Mouse (Mus musculus) MEL (cell line): ENCODE data around the gene Epha3. TPM values are rescaled to one million over a fixed set of nuclear protein-coding genes. Genes with fewer than 3 reads are reported as not detected.

ENCODE experiments used
- DNase-seq: peaks from one replicate; pipeline ENCODE4 v3.0.0; 2011; ENCODE audit warnings: low read depth, low spot score
- H3K27ac ChIP-seq: 2 replicates; pipeline ENCODE4 v1.5.1; 2012; ENCODE audit warnings: low read depth, mild to moderate bottlenecking, control low read depth, low read length, moderate library complexity; ENCODE audit not compliant: control insufficient read depth
- H3K27me3 ChIP-seq, 2 experiments: fragments of 150-350 bp in 1 of 2; sonication (generic) in 1 of 2; 2 replicates each; pipeline ENCODE4 v1.6.1; 2012; ENCODE audit warnings: low read length in 2 of 2, mild to moderate bottlenecking in 2 of 2, improper control_type of control experiment in 1 of 2, moderate library complexity in 1 of 2; ENCODE audit not compliant: insufficient read depth in 2 of 2, control insufficient read depth in 1 of 2
- H3K36me3 ChIP-seq, 2 experiments: 2 replicates each; pipeline ENCODE4 v1.6.1; 2012 to 2014; ENCODE audit warnings: low read length in 2 of 2, improper control_type of control experiment in 1 of 2, inconsistent platforms in 1 of 2, mild to moderate bottlenecking in 1 of 2; ENCODE audit not compliant: insufficient read depth in 2 of 2, control insufficient read depth in 1 of 2
- H3K4me1 ChIP-seq, 2 experiments: fragments of 150-350 bp in 1 of 2; sonication (generic) in 1 of 2; 2 replicates each; pipeline ENCODE4 v1.6.1; 2012; ENCODE audit warnings: low read length in 2 of 2, improper control_type of control experiment in 1 of 2, mild to moderate bottlenecking in 1 of 2; ENCODE audit not compliant: insufficient read depth in 2 of 2, control insufficient read depth in 1 of 2
- H3K4me3 ChIP-seq, 2 experiments: fragments of 150-350 bp in 1 of 2; sonication (generic) in 1 of 2; 2 replicates each; pipeline ENCODE4 v1.5.1; 2012; ENCODE audit warnings: low read depth in 2 of 2, low read length in 2 of 2, mild to moderate bottlenecking in 2 of 2, moderate library complexity in 2 of 2, control low read depth in 1 of 2, improper control_type of control experiment in 1 of 2; ENCODE audit not compliant: control insufficient read depth in 1 of 2, insufficient read depth in 1 of 2
- H3K79me2 ChIP-seq: 2 replicates; pipeline ENCODE4 v1.6.1; 2012; ENCODE audit warnings: mild to moderate bottlenecking, low read length, moderate library complexity; ENCODE audit not compliant: control insufficient read depth, poor library complexity, insufficient read depth
- H3K9ac ChIP-seq: 2 replicates; pipeline ENCODE4 v1.6.1; 2012; ENCODE audit warnings: low read depth, mild to moderate bottlenecking, control low read depth, low read length, moderate library complexity; ENCODE audit not compliant: control insufficient read depth, poor library complexity, severe bottlenecking
- H3K9me3 ChIP-seq: fragments of 150-350 bp; sonication (generic); replicated peaks from 2 replicates; pipeline ENCODE4 v1.6.1; 2012; ENCODE audit warnings: mild to moderate bottlenecking, low read length, improper control_type of control experiment, moderate library complexity; ENCODE audit not compliant: insufficient read depth
- BHLHE40 ChIP-seq: IDR thresholded peaks from 2 replicates; pipeline ENCODE4 v1.6.1; 2012; ENCODE audit warnings: low read depth, mild to moderate bottlenecking, inconsistent platforms, low read length, improper control_type of control experiment, borderline replicate concordance
- CHD1 ChIP-seq: IDR thresholded peaks from 2 replicates; pipeline ENCODE4 v1.6.1; 2012; ENCODE audit warnings: low read depth, mild to moderate bottlenecking, inconsistent platforms, low read length, improper control_type of control experiment
- CTCF ChIP-seq, 3 experiments: IDR thresholded peaks in 2 of 3; conservative IDR thresholded peaks in 1 of 3; 2 replicates each; pipeline ENCODE4 v1.5.1; 2011 to 2012; ENCODE audit warnings: low read length in 3 of 3, low read depth in 2 of 3, mild to moderate bottlenecking in 2 of 3, improper control_type of control experiment in 1 of 3, inconsistent platforms in 1 of 3, mixed read lengths in 1 of 3, moderate library complexity in 1 of 3; ENCODE audit not compliant: control insufficient read depth in 1 of 3, insufficient read depth in 1 of 3, poor library complexity in 1 of 3, severe bottlenecking in 1 of 3
- ELF1 ChIP-seq: IDR thresholded peaks from 2 replicates; pipeline ENCODE4 v1.6.1; 2014; ENCODE audit warnings: low read depth, mild to moderate bottlenecking, inconsistent platforms, low read length, improper control_type of control experiment, moderate library complexity
- EP300 ChIP-seq, 2 experiments: IDR thresholded peaks; 2 replicates each; pipeline ENCODE4 v1.6.1; 2011; ENCODE audit warnings: improper control_type of control experiment in 2 of 2, low read length in 2 of 2, low read depth in 1 of 2, mild to moderate bottlenecking in 1 of 2
- ETS1 ChIP-seq: IDR thresholded peaks from 2 replicates; pipeline ENCODE4 v1.6.1; 2012; ENCODE audit warnings: low read depth, mild to moderate bottlenecking, inconsistent platforms, low read length, improper control_type of control experiment, moderate library complexity
- JUND ChIP-seq: IDR thresholded peaks from 2 replicates; pipeline ENCODE4 v1.6.1; 2011; ENCODE audit warnings: low read depth, mild to moderate bottlenecking, improper control_type of control experiment, low read length
- KAT2A ChIP-seq: conservative IDR thresholded peaks from 2 replicates; pipeline ENCODE4 v1.6.1; 2012; ENCODE audit warnings: low read depth, low read length, improper control_type of control experiment, inconsistent platforms
- MEF2A ChIP-seq: IDR thresholded peaks from 2 replicates; pipeline ENCODE4 v1.6.1; 2014; ENCODE audit warnings: low read depth, mild to moderate bottlenecking, inconsistent platforms, low read length, improper control_type of control experiment; ENCODE audit not compliant: poor library complexity, insufficient replicate concordance, severe bottlenecking; ENCODE audit errors: extremely low read depth
- MYB ChIP-seq: IDR thresholded peaks from 2 replicates; pipeline ENCODE4 v1.6.1; 2011; ENCODE audit warnings: mild to moderate bottlenecking, low read depth, low read length, improper control_type of control experiment
- RAD21 ChIP-seq: IDR thresholded peaks from 2 replicates; pipeline ENCODE4 v1.6.1; 2011; ENCODE audit warnings: mild to moderate bottlenecking, low read depth, low read length, improper control_type of control experiment
- TBP ChIP-seq: IDR thresholded peaks from 2 replicates; pipeline ENCODE4 v1.8.0; 2011; ENCODE audit warnings: low read depth, low read length, improper control_type of control experiment
- TCF12 ChIP-seq: IDR thresholded peaks from 2 replicates; pipeline ENCODE4 v1.6.1; 2014; ENCODE audit warnings: low read depth, mild to moderate bottlenecking, inconsistent platforms, low read length, improper control_type of control experiment, moderate library complexity
- UBTF ChIP-seq: IDR thresholded peaks from 2 replicates; pipeline ENCODE4 v1.6.1; 2012; ENCODE audit warnings: low read depth, mild to moderate bottlenecking, inconsistent platforms, low read length, improper control_type of control experiment, moderate library complexity, borderline replicate concordance; ENCODE audit not compliant: insufficient read depth
- USF2 ChIP-seq, 2 experiments: IDR thresholded peaks; 2 replicates each; pipeline ENCODE4 v1.6.1; 2011 to 2012; ENCODE audit warnings: improper control_type of control experiment in 2 of 2, low read length in 2 of 2, borderline replicate concordance in 1 of 2, inconsistent platforms in 1 of 2, low read depth in 1 of 2, mild to moderate bottlenecking in 1 of 2; ENCODE audit not compliant: insufficient read depth in 1 of 2
- ZKSCAN1 ChIP-seq: IDR thresholded peaks from 2 replicates; pipeline ENCODE4 v1.6.1; 2012; ENCODE audit warnings: low read depth, mild to moderate bottlenecking, inconsistent platforms, low read length, improper control_type of control experiment, moderate library complexity
- ZMIZ1 ChIP-seq: IDR thresholded peaks from 2 replicates; pipeline ENCODE4 v1.6.1; 2012; ENCODE audit warnings: low read depth, mild to moderate bottlenecking, inconsistent platforms, low read length, improper control_type of control experiment, moderate library complexity
- polyA plus RNA-seq, 2 experiments: library from polyadenylated mRNA; stranded (reverse) in 1 of 2; unstranded in 1 of 2; fragments of >175 nt in 1 of 2; fragments of >200 nt in 1 of 2; gene quantifications; 2 replicates each; pipeline versions ENCODE4 v1.2.1 to v1.2.4; 2012; ENCODE audit warnings: low replicate concordance in 2 of 2, low read depth in 1 of 2; ENCODE audit not compliant: insufficient read length in 2 of 2, insufficient read depth in 1 of 2, missing spikeins in 1 of 2
- total RNA-seq: library from RNA; depleted of rRNA; stranded (reverse); fragments of 300-350 nt; gene quantifications from 2 replicates; pipeline ENCODE4 v1.2.3, GENCODE M21; 2012

Gene Epha3
- total and polyA plus RNA-seq, 3 experiments = not detected

- H3K9me3 ChIP-seq = no peaks in the 10 kb centered on the region
- no peaks in the 10 kb centered on the region; a peak in 1 of 4 replicates for H3K36me3 ChIP-seq
- no peaks in the 10 kb centered on the region for H3K79me2 ChIP-seq
- no peaks in the 10 kb centered on the region for H3K27me3 ChIP-seq
- H3K4me3 ChIP-seq = no peak overlapping the region
- H3K4me1 ChIP-seq = no peaks in the 10 kb centered on the region; a peak in 1 of 4 replicates
- no peak overlapping the region for H3K27ac ChIP-seq
- no peak overlapping the region for H3K9ac ChIP-seq
- DNase-seq = no peak
- TF ChIP-seq TBP = no peak
- TF ChIP-seq KAT2A = no peak
- no peak for TF ChIP-seq CTCF (IDR thresholded peaks at IDR 0.05 in 2 of 3, conservative IDR thresholded peaks at IDR 0.05 in 1 of 3; ENCODE audit: control insufficient read depth in 1 of 3, insufficient read depth in 1 of 3, low read depth in 2 of 3, low read length in 3 of 3, poor library complexity in 1 of 3, severe bottlenecking in 1 of 3)
- TF ChIP-seq TCF12 = no peak
- no peak for TF ChIP-seq ETS1
- no peak for TF ChIP-seq UBTF
- TF ChIP-seq JUND = no peak
- no peak for TF ChIP-seq USF2 (IDR thresholded peaks at IDR 0.05; ENCODE audit: borderline replicate concordance in 1 of 2, insufficient read depth in 1 of 2, low read depth in 1 of 2, low read length in 2 of 2)
- TF ChIP-seq EP300 (IDR thresholded peaks at IDR 0.05; ENCODE audit: low read depth in 1 of 2, low read length in 2 of 2) = no peak
- TF ChIP-seq BHLHE40 = no peak
- no peak for TF ChIP-seq ZMIZ1
- no peak for TF ChIP-seq MEF2A
- no peak for TF ChIP-seq MYB
Observed at GRCm38 (mm10) chr16:63642641-63643040, 221.3 kb downstream of the Epha3 start.

- no peak overlapping the region for H3K27ac ChIP-seq
- H3K4me3 ChIP-seq = no peak overlapping the region
- H3K9ac ChIP-seq = no peak overlapping the region
- H3K36me3 ChIP-seq = no peaks in the 10 kb centered on the region; a peak in 1 of 4 replicates
- no peaks in the 10 kb centered on the region for H3K27me3 ChIP-seq
- no peaks in the 10 kb centered on the region for H3K9me3 ChIP-seq
- H3K79me2 ChIP-seq = no peaks in the 10 kb centered on the region
- no peak for TF ChIP-seq ZKSCAN1
- TF ChIP-seq ELF1 = no peak
- TF ChIP-seq RAD21 = no peak
- no peak for TF ChIP-seq CHD1
- TF ChIP-seq, all 39 proteins: peak for 0
- H3K4me1 ChIP-seq = no peaks in the 10 kb centered on the region; a peak in 1 of 4 replicates
- DNase-seq = no peak
Observed at GRCm38 (mm10) chr16:63641603-63642002, 222.4 kb downstream of the Epha3 start.
